Mouse (Mus musculus): ENCODE results near the gene Scn3b. TPM values are rescaled to one million over a fixed set of nuclear protein-coding genes. Genes with fewer than 3 reads are reported as not detected.

The Scn3b gene
- polyA plus RNA-seq, 2 experiments: 0.01 to 0.06 TPM

GRCm38 (mm10) chr9:40318771-40319170 lies 49.8 kb downstream of the Scn3b start:
- no peak for DNase-seq (ENCODE audit: low read depth in 3 of 3, low spot score in 3 of 3)
- TF ChIP-seq CTCF (IDR thresholded peaks at IDR 0.05; ENCODE audit: low read depth): no peak
- TF ChIP-seq EP300 (IDR thresholded peaks at IDR 0.05; ENCODE audit: low read depth): no peak
- 70% methylated on average over 5 of the region's 5 CpGs for WGBS (ENCODE audit: insufficient replicate concordance)
- Histone ChIP-seq H3K36me3 (replicated peaks; ENCODE audit: control insufficient read depth, insufficient read depth, low read depth) (no peaks in the 10 kb centered on the region), H3K27me3 (ENCODE audit: control insufficient read depth, insufficient read depth, low read length) (no peaks in the 10 kb centered on the region), H3K27ac (no peak overlapping the region), H3K4me1 (replicated peaks; ENCODE audit: control insufficient read depth in 2 of 2, insufficient read depth in 2 of 2, low read length in 1 of 2) (peaks cover 0 to 15% of the 10 kb centered on the region in 2 experiments; a peak in 2 of 4 replicates), H3K4me2 (ENCODE audit: low read depth) (no peak overlapping the region), H3K4me3 (ENCODE audit: insufficient read depth in 1 of 2, low read depth in 2 of 2, low read length in 2 of 2) (no peak overlapping the region), H3K9me3 (ENCODE audit: control insufficient read depth, low read length) (no peaks in the 10 kb centered on the region), H3K9ac (replicated peaks) (no peak overlapping the region)
- ATAC-seq (ENCODE audit: insufficient read depth): no peak

DNA sequence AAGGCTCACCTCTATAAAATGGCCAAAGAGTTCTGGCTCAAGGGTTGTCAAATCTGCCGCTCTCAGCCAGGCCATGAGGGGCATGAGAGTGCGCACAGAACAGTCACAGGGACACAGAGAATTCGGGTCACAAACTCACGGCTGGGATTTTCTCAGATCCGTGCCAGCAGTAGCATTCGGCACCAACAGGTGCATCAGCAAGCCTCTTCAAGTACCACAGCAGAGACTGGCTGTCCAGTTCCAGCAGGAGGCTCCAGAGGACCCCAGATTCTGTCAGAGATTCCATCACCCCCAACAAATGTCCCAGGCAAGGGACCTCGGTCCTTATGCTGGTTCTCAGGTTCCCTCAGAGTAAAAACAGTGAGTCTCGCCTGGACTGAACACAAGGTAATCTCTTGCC lies 51.4 kb downstream of the Scn3b start:
- DNase-seq (ENCODE audit: low read depth in 3 of 3, low spot score in 3 of 3): no peak
- no peak overlapping the region for H3K4me2 ChIP-seq (ENCODE audit: low read depth)
- no peak for ATAC-seq (ENCODE audit: insufficient read depth)
- H3K36me3 ChIP-seq (replicated peaks; ENCODE audit: control insufficient read depth, insufficient read depth, low read depth): no peaks in the 10 kb centered on the region
- H3K27ac ChIP-seq: no peak overlapping the region
- no peaks in the 10 kb centered on the region for H3K9me3 ChIP-seq (ENCODE audit: control insufficient read depth, low read length)
- H3K27me3 ChIP-seq (ENCODE audit: control insufficient read depth, insufficient read depth, low read length): no peaks in the 10 kb centered on the region
- H3K9ac ChIP-seq (replicated peaks): no peak overlapping the region
- TF ChIP-seq CTCF (IDR thresholded peaks at IDR 0.05; ENCODE audit: low read depth) (no peak), EP300 (IDR thresholded peaks at IDR 0.05; ENCODE audit: low read depth) (no peak)
- H3K4me1 ChIP-seq (replicated peaks; ENCODE audit: control insufficient read depth in 2 of 2, insufficient read depth in 2 of 2, low read length in 1 of 2): peaks cover 0 to 25% of the 10 kb centered on the region in 2 experiments; a peak in 2 of 4 replicates
- no peak overlapping the region for H3K4me3 ChIP-seq (ENCODE audit: insufficient read depth in 1 of 2, low read depth in 2 of 2, low read length in 2 of 2)
- WGBS (ENCODE audit: insufficient replicate concordance): 67% methylated on average over 8 of the region's 8 CpGs

DNA sequence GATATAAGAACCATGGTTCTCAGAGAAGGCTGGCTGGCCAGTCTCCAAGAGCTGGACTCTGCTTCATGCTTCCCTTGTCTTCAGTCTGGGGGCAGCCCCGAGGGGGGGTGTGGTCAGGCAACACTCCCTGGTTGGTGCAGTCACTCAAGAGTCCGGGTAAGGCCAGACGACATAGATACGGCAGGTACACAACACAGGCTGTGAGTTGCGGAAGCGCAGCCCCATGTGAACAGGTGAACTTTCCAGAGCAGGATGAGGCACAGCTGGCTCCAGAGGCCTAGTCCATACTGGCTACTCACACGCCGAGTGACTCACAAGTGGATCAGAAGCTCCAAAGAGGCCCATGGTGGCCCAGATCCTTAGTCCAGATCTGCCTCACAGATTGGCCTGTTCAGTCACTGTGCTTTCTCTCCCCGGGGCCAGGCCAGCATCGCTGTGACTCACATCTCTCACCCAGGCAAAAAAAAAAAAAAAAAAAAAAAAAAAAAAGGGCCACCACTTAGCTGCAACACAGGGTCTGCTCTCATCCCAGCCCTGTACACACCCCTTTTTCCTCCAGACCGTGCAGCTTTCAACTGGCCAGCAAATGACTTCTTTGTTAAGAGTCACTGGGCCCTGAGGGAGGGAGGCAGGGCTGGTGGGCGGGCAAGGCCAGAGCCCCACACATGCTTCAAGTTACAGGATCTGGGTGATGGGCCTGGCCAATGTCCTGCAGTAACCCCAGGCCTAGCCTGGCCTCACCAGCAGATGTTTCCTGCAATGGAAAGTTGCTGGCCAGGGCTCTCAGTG lies 52.1 kb downstream of the Scn3b start:
- H3K27ac ChIP-seq: no peak overlapping the region
- no peak for DNase-seq (ENCODE audit: low read depth in 3 of 3, low spot score in 3 of 3)
- peak; percentile 50 for ATAC-seq (ENCODE audit: insufficient read depth)
- no peak overlapping the region for H3K9ac ChIP-seq (replicated peaks)
- no peaks in the 10 kb centered on the region for H3K27me3 ChIP-seq (ENCODE audit: control insufficient read depth, insufficient read depth, low read length)
- no peaks in the 10 kb centered on the region for H3K36me3 ChIP-seq (replicated peaks; ENCODE audit: control insufficient read depth, insufficient read depth, low read depth)
- 55% methylated on average over 12 of the region's 12 CpGs for WGBS (ENCODE audit: insufficient replicate concordance)
- H3K4me3 ChIP-seq (ENCODE audit: insufficient read depth in 1 of 2, low read depth in 2 of 2, low read length in 2 of 2): no peak overlapping the region
- no peak overlapping the region for H3K4me2 ChIP-seq (ENCODE audit: low read depth)
- no peaks in the 10 kb centered on the region for H3K9me3 ChIP-seq (ENCODE audit: control insufficient read depth, low read length)
- H3K4me1 ChIP-seq (replicated peaks; ENCODE audit: control insufficient read depth in 2 of 2, insufficient read depth in 2 of 2, low read length in 1 of 2): peaks cover 0 to 28% of the 10 kb centered on the region in 2 experiments; a peak in 2 of 4 replicates
- TF ChIP-seq EP300 (IDR thresholded peaks at IDR 0.05; ENCODE audit: low read depth): no peak
- no peak for TF ChIP-seq CTCF (IDR thresholded peaks at IDR 0.05; ENCODE audit: low read depth)

GRCm38 (mm10) chr9:40321668-40322003 lies 52.6 kb downstream of the Scn3b start:
- no peak for ATAC-seq (ENCODE audit: insufficient read depth)

DNA sequence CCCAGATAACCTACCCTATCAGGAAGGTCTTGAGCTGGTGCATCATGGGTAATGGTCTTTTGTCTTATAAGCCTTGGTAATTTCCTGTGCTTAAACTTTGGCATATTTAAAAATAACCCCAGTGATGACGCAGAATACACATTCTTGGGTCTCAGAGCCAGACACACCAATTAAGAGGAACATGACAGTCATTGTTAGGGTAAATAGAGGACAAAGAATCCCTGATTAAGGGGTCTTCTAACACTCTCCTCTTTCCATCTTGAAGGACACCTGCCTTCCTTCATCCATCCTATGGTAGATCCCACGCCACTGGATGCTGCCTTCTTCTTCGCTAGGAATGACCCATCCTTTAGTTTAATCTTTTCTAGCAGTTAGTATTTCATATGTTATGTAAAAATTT lies 53.4 kb downstream of the Scn3b start:
- DNase-seq (ENCODE audit: low read depth in 3 of 3, low spot score in 3 of 3): no peak
- ATAC-seq (ENCODE audit: insufficient read depth): no peak
- TF ChIP-seq CTCF (IDR thresholded peaks at IDR 0.05; ENCODE audit: low read depth): no peak
- no peak for TF ChIP-seq EP300 (IDR thresholded peaks at IDR 0.05; ENCODE audit: low read depth)
- Histone ChIP-seq H3K9me3 (ENCODE audit: control insufficient read depth, low read length) (no peaks in the 10 kb centered on the region), H3K36me3 (replicated peaks; ENCODE audit: control insufficient read depth, insufficient read depth, low read depth) (no peaks in the 10 kb centered on the region), H3K27me3 (ENCODE audit: control insufficient read depth, insufficient read depth, low read length) (no peaks in the 10 kb centered on the region), H3K4me2 (ENCODE audit: low read depth) (no peak overlapping the region), H3K9ac (replicated peaks) (no peak overlapping the region), H3K4me1 (replicated peaks; ENCODE audit: control insufficient read depth in 2 of 2, insufficient read depth in 2 of 2, low read length in 1 of 2) (peaks cover 0 to 28% of the 10 kb centered on the region in 2 experiments; a peak in 2 of 4 replicates), H3K27ac (no peak overlapping the region), H3K4me3 (ENCODE audit: insufficient read depth in 1 of 2, low read depth in 2 of 2, low read length in 2 of 2) (no peak overlapping the region)
- 64% methylated on average over 3 of the region's 3 CpGs for WGBS (ENCODE audit: insufficient replicate concordance)

More at GRCm38 (mm10) chr9:40321668-40322003, 52.6 kb downstream of the Scn3b start:
- no peak for DNase-seq (ENCODE audit: low read depth in 3 of 3, low spot score in 3 of 3)
- Histone ChIP-seq H3K9me3 (ENCODE audit: control insufficient read depth, low read length) (no peaks in the 10 kb centered on the region), H3K9ac (replicated peaks) (no peak overlapping the region), H3K36me3 (replicated peaks; ENCODE audit: control insufficient read depth, insufficient read depth, low read depth) (no peaks in the 10 kb centered on the region), H3K27ac (no peak overlapping the region), H3K4me1 (replicated peaks; ENCODE audit: control insufficient read depth in 2 of 2, insufficient read depth in 2 of 2, low read length in 1 of 2) (peaks cover 0 to 28% of the 10 kb centered on the region in 2 experiments; a peak in 2 of 4 replicates), H3K27me3 (ENCODE audit: control insufficient read depth, insufficient read depth, low read length) (no peaks in the 10 kb centered on the region), H3K4me3 (ENCODE audit: insufficient read depth in 1 of 2, low read depth in 2 of 2, low read length in 2 of 2) (no peak overlapping the region), H3K4me2 (ENCODE audit: low read depth) (no peak overlapping the region)
- no peak for TF ChIP-seq CTCF (IDR thresholded peaks at IDR 0.05; ENCODE audit: low read depth)
- TF ChIP-seq EP300 (IDR thresholded peaks at IDR 0.05; ENCODE audit: low read depth): no peak
- WGBS (ENCODE audit: insufficient replicate concordance): 55% methylated on average over 3 of the region's 3 CpGs
